Mouse (Mus musculus): ENCODE measurements around the gene Scn8a.

Gene Scn8a

GRCm38 (mm10) chr15:101039651-101040050 is 170.0 kb downstream of the Scn8a start:
- DNase-seq (ENCODE audit: low read depth, low spot score): no peak

- DNase-seq (ENCODE audit: low read depth, low spot score): no peak
Measured at GRCm38 (mm10) chr15:101041966-101042365, 172.3 kb downstream of the Scn8a start.

GRCm38 (mm10) chr15:101042613-101043012 is 173.0 kb downstream of the Scn8a start:
- peak; percentile 38 for DNase-seq (ENCODE audit: low read depth, low spot score)

- no peak for DNase-seq (ENCODE audit: low read depth, low spot score)
Measured at GRCm38 (mm10) chr15:101044531-101044930, 174.9 kb downstream of the Scn8a start.

GRCm38 (mm10) chr15:101046039-101046526 is 176.4 kb downstream of the Scn8a start:
- no peak for DNase-seq (ENCODE audit: low read depth, low spot score)

GRCm38 (mm10) chr15:101046527-101047193 is 177.0 kb downstream of the Scn8a start:
- DNase-seq (ENCODE audit: low read depth, low spot score): no peak

- no peak for DNase-seq (ENCODE audit: low read depth, low spot score)
Measured at GRCm38 (mm10) chr15:101047194-101047555, 177.5 kb downstream of the Scn8a start, which contains the start of gene Gm47841. TSS of gene Gm47841 (minus strand) at chr15:101047397.

GRCm38 (mm10) chr15:101048338-101048896 is 178.8 kb downstream of the Scn8a start:
- DNase-seq (ENCODE audit: low read depth, low spot score): no peak

- DNase-seq (ENCODE audit: low read depth, low spot score): no peak
Measured at GRCm38 (mm10) chr15:101051869-101052268, 182.2 kb downstream of the Scn8a start.

- peak; percentile 54 for DNase-seq (ENCODE audit: low read depth, low spot score)
Measured at GRCm38 (mm10) chr15:101052560-101053501, 183.2 kb downstream of the Scn8a start.

GRCm38 (mm10) chr15:101053832-101054459 is 184.3 kb downstream of the Scn8a start:
- no peak for DNase-seq (ENCODE audit: low read depth, low spot score)

GRCm38 (mm10) chr15:101054541-101054940 is 184.9 kb downstream of the Scn8a start:
- no peak for DNase-seq (ENCODE audit: low read depth, low spot score)

- DNase-seq (ENCODE audit: low read depth, low spot score): peak; percentile 49
Measured at GRCm38 (mm10) chr15:101056225-101056624, 186.6 kb downstream of the Scn8a start.

- no peak for DNase-seq (ENCODE audit: low read depth, low spot score)
Measured at GRCm38 (mm10) chr15:101059570-101060279, 190.1 kb downstream of the Scn8a start.

GRCm38 (mm10) chr15:101060280-101060852 is 190.7 kb downstream of the Scn8a start:
- DNase-seq (ENCODE audit: low read depth, low spot score): no peak

- no peak for DNase-seq (ENCODE audit: low read depth, low spot score)
Measured at GRCm38 (mm10) chr15:101065069-101065468, 195.4 kb downstream of the Scn8a start.

- no peak for DNase-seq (ENCODE audit: low read depth, low spot score)
Measured at GRCm38 (mm10) chr15:101066364-101066847, 196.7 kb downstream of the Scn8a start.

- DNase-seq (ENCODE audit: low read depth, low spot score): no peak
Measured at GRCm38 (mm10) chr15:101066920-101067696, 197.4 kb downstream of the Scn8a start.

GRCm38 (mm10) chr15:101068029-101068428 is 198.4 kb downstream of the Scn8a start:
- no peak for DNase-seq (ENCODE audit: low read depth, low spot score)

- DNase-seq (ENCODE audit: low read depth, low spot score): no peak
Measured at GRCm38 (mm10) chr15:101068671-101069070, 199.0 kb downstream of the Scn8a start.

Measured in CD4-positive helper T cell, adult 2 months (primary cell).